Mouse (Mus musculus) cerebellum, adult 8-10 months (tissue): ENCODE data around the gene Tmem131l.

ENCODE experiments used
- DNase-seq: peaks from one replicate; pipeline ENCODE4 v3.0.0; 2022

The Tmem131l gene

GRCm38 (mm10) chr3:83857621-83858020, 182.4 kb downstream of the Tmem131l start:
- DNase-seq, result no peak

GRCm38 (mm10) chr3:83855643-83856042, 184.3 kb downstream of the Tmem131l start:
- no peak for DNase-seq

DNA sequence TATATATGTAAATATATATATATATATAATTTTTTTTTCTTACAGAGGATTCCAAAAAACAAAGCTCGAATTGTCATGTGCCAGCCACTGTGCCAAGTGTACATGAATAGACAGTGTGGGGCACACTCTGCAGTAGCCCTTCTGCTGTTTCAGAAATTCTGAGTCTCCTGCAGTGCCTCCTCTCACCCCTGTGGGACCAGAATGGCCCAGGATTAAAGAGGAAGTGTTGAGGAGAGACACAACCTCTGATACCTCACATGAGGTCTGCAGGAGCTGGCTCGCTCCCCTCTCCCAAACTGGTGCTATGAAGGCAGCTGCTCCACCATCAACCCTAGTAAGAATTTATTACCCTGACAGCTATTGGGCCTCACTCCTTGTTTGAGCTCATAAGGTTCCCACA, 190.6 kb downstream of the Tmem131l start:
- DNase-seq, result no peak
